Mouse (Mus musculus): ENCODE measurements around the gene Slc20a1.

The Slc20a1 gene

GRCm38 (mm10) chr2:129186291-129186919, 12.2 kb upstream of the Slc20a1 start:
- in situ Hi-C loops (cut with MboI, MseI), result no loop called here

- in situ Hi-C loops (cut with MboI, MseI), result loop anchor here (5.0 kb wide), 1 partner anchor 1085 kb away; no protein-coding TSS in a partner anchor
Observed at GRCm38 (mm10) chr2:129192392-129193150, 6.0 kb upstream of the Slc20a1 start.

- in situ Hi-C loops (cut with MboI, MseI), result loop anchor here (5.0 kb wide), 1 partner anchor 64 kb away; no protein-coding TSS in a partner anchor
Observed at GRCm38 (mm10) chr2:129196317-129196716, 2.2 kb upstream of the Slc20a1 start.

GRCm38 (mm10) chr2:129197197-129197596, 1.4 kb upstream of the Slc20a1 start:
- in situ Hi-C loops (cut with MboI, MseI), result loop anchor here (5.0 kb wide), 1 partner anchor 65 kb away; no protein-coding TSS in a partner anchor

GRCm38 (mm10) chr2:129197843-129198435, 625 bp upstream of the Slc20a1 start:
- in situ Hi-C loops (cut with MboI, MseI), result loop anchor here (5.0 kb wide), 1 partner anchor 66 kb away; no protein-coding TSS in a partner anchor

GRCm38 (mm10) chr2:129199328-129200085, 943 bp downstream of the Slc20a1 start:
- in situ Hi-C loops (cut with MboI, MseI), result loop anchor here (5.0 to 10.0 kb wide), 2 partner anchors 67 to 535 kb away; no protein-coding TSS in a partner anchor

GRCm38 (mm10) chr2:129205000-129205399, 6.4 kb downstream of the Slc20a1 start:
- in situ Hi-C loops (cut with MboI, MseI), result loop anchor here (10.0 kb wide), 1 partner anchor 540 kb away; no protein-coding TSS in a partner anchor

GRCm38 (mm10) chr2:129206824-129207223, 8.3 kb downstream of the Slc20a1 start:
- in situ Hi-C loops (cut with MboI, MseI), result loop anchor here (10.0 kb wide), 1 partner anchor 542 kb away; no protein-coding TSS in a partner anchor

GRCm38 (mm10) chr2:129208181-129208746, 9.7 kb downstream of the Slc20a1 start:
- in situ Hi-C loops (cut with MboI, MseI), result loop anchor here (10.0 kb wide), 1 partner anchor 543 kb away; no protein-coding TSS in a partner anchor

- in situ Hi-C loops (cut with MboI, MseI), result no loop called here
Observed at GRCm38 (mm10) chr2:129210089-129210749, 11.7 kb downstream of the Slc20a1 start.

GRCm38 (mm10) chr2:129211255-129211654, 12.7 kb downstream of the Slc20a1 start:
- in situ Hi-C loops (cut with MboI, MseI), result no loop called here

GRCm38 (mm10) chr2:129211957-129212356, 13.4 kb downstream of the Slc20a1 start:
- in situ Hi-C loops (cut with MboI, MseI), result no loop called here

- in situ Hi-C loops (cut with MboI, MseI), result no loop called here
Observed at GRCm38 (mm10) chr2:129212566-129212965, 14.0 kb downstream of the Slc20a1 start.

GRCm38 (mm10) chr2:129214774-129215173, 16.2 kb downstream of the Slc20a1 start:
- in situ Hi-C loops (cut with MboI, MseI), result no loop called here

GRCm38 (mm10) chr2:129217612-129218185, 19.1 kb downstream of the Slc20a1 start:
- in situ Hi-C loops (cut with MboI, MseI), result no loop called here

- in situ Hi-C loops (cut with MboI, MseI), result no loop called here
Observed at GRCm38 (mm10) chr2:129218537-129219105, 20.1 kb downstream of the Slc20a1 start.

GRCm38 (mm10) chr2:129221097-129221632, 22.6 kb downstream of the Slc20a1 start:
- in situ Hi-C loops (cut with MboI, MseI), result no loop called here

- in situ Hi-C loops (cut with MboI, MseI), result no loop called here
Observed at GRCm38 (mm10) chr2:129224178-129224577, 25.6 kb downstream of the Slc20a1 start.

GRCm38 (mm10) chr2:129225251-129225819, 26.8 kb downstream of the Slc20a1 start:
- in situ Hi-C loops (cut with MboI, MseI), result no loop called here

All from T-helper 1 cell (primary cell).